Mouse (Mus musculus): ENCODE measurements around the gene Tmem141. TPM values are rescaled to one million over a fixed set of nuclear protein-coding genes. Genes with fewer than 3 reads are reported as not detected.

The Tmem141 gene
- polyA plus RNA-seq, 1 experiment from 2014 or later: 23.5 TPM

GRCm38 (mm10) chr2:25639890-25640289 lies 18.1 kb upstream of the Tmem141 start:
- WGBS: 9% methylated on average over 6 of the region's 6 CpGs
- Histone ChIP-seq H3K9ac (no peak overlapping the region), H3K27me3 (no peaks in the 10 kb centered on the region), H3K4me1 (no peaks in the 10 kb centered on the region), H3K27ac (no peak overlapping the region), H3K4me2 (no peak overlapping the region), H3K36me3 (no peaks in the 10 kb centered on the region), H3K9me3 (no peaks in the 10 kb centered on the region), H3K4me3 (no peak overlapping the region)
- ATAC-seq (ENCODE audit: insufficient number of reproducible peaks, insufficient read depth, low FRiP score, low TSS enrichment, low read depth): no peak

- ATAC-seq (ENCODE audit: insufficient number of reproducible peaks, insufficient read depth, low FRiP score, low TSS enrichment, low read depth): no peak
- Histone ChIP-seq H3K27me3 (no peaks in the 10 kb centered on the region), H3K4me3 (no peak overlapping the region), H3K4me2 (no peak overlapping the region), H3K36me3 (no peaks in the 10 kb centered on the region), H3K9me3 (no peaks in the 10 kb centered on the region), H3K27ac (no peak overlapping the region), H3K4me1 (no peaks in the 10 kb centered on the region), H3K9ac (no peak overlapping the region)
- 56% methylated on average over 1 of the region's 1 CpGs for WGBS
Observed at GRCm38 (mm10) chr2:25634046-25634445, 12.2 kb upstream of the Tmem141 start.

DNA sequence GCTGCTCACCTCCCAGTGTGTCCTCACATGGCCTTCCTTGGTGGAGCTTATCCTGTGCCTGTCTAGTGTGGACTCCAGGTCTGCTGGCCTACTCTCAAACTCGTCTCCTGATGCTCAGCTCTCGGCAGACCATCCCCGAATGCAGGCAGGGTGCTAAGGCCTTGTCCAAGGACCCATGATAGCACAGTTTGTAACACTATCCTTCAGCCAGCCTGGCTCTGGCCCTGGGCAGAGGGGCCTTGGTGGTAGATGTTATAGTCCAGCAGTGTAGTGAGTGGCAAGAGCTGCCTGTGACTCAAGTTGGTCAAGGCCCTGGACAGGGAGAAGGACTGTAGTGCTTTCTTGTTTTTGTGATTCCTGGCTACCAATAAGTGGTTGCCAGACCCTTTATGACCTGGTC lies 11.8 kb upstream of the Tmem141 start:
- H3K27me3 ChIP-seq: no peaks in the 10 kb centered on the region
- no peak for ATAC-seq (ENCODE audit: insufficient number of reproducible peaks, insufficient read depth, low FRiP score, low TSS enrichment, low read depth)
- no peak overlapping the region for H3K27ac ChIP-seq
- no peaks in the 10 kb centered on the region for H3K4me1 ChIP-seq
- WGBS: 76% methylated on average over 3 of the region's 3 CpGs
- no peak overlapping the region for H3K4me2 ChIP-seq
- no peak overlapping the region for H3K4me3 ChIP-seq
- no peaks in the 10 kb centered on the region for H3K9me3 ChIP-seq
- H3K36me3 ChIP-seq: no peaks in the 10 kb centered on the region
- no peak overlapping the region for H3K9ac ChIP-seq

DNA sequence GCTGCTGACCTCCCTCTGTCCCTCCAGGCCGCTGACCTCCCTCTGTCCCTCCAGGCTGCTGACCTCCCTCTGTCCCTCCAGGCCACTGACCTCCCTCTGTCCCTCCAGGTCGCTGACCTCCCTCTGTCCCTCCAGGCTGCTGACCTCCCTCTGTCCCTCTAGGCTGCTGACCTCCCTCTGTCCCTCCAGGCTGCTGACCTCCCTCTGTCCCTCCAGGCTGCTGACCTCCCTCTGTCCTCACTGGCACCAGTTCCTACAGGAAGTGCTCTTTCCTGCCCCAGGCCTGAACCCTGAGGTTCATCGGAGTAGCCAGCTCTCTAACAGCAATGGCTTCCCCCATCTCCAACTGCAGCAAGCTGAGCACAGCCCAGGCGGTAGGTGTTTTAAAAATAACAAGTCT lies 6.9 kb upstream of the Tmem141 start:
- ATAC-seq (ENCODE audit: insufficient number of reproducible peaks, insufficient read depth, low FRiP score, low TSS enrichment, low read depth): no peak
- Histone ChIP-seq H3K4me2 (no peak overlapping the region), H3K4me1 (no peaks in the 10 kb centered on the region), H3K36me3 (no peaks in the 10 kb centered on the region), H3K9ac (no peak overlapping the region), H3K9me3 (no peaks in the 10 kb centered on the region), H3K27ac (no peak overlapping the region), H3K27me3 (no peaks in the 10 kb centered on the region), H3K4me3 (no peak overlapping the region)
- 42% methylated on average over 4 of the region's 4 CpGs for WGBS

DNA sequence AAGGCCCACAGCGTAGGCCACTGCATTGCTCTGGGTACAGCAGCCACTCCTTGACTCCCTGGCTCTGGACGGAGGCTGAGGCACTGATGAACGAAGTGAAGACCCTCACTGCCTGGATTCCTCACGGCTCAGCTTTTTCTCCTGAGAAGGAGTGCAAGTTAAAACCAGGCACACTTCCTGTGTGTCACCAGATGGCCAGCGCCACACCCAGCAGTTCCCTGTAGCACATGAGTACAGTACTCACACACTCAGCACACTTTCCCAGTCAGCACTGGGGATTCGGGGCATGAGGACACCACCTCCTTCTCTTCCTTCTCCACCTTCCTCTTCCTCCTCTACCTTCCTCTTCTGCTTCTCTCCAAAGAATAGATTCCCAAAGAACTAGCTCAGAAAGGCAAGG lies 6.0 kb upstream of the Tmem141 start, which contains the start of gene Fcna:
Gene Fcna, minus strand, starts transcription at position 220 of the 400 bp plus-strand sequence.
- Histone ChIP-seq H3K9me3 (no peaks in the 10 kb centered on the region), H3K4me2 (no peak within 1 kb of the TSS), H3K36me3 (no peaks in the 10 kb centered on the region), H3K27ac (no peak within 1 kb of the TSS), H3K9ac (no peak within 1 kb of the TSS), H3K27me3 (no peaks in the 10 kb centered on the region), H3K4me1 (no peaks in the 10 kb centered on the region), H3K4me3 (no peak within 1 kb of the TSS)
- 69% methylated on average over 6 of the region's 6 CpGs for WGBS
- ATAC-seq (ENCODE audit: insufficient number of reproducible peaks, insufficient read depth, low FRiP score, low TSS enrichment, low read depth): no peak

DNA sequence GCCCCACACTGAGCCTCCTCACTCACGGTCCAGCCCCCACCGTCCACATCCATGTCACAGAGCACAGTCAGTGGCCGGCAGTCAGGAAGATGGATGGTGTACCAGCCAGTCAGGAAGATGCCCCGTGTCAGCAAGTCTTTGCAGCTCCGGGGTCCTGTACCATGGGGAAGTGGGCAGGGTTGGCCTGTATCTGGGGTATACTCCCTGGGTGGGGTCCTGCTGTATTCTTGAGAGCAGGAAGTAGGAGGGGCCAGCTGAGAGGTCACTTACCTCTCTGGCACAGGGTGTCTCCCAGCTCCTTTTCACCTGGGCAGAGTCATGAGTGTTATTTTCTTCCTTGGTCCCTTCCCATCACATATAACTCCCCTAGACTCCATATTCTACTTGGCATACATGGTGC lies 4.2 kb upstream of the Tmem141 start:
- Histone ChIP-seq H3K9ac (no peak overlapping the region), H3K27ac (no peak overlapping the region), H3K4me1 (peaks cover 5% of the 10 kb centered on the region), H3K27me3 (no peaks in the 10 kb centered on the region), H3K4me2 (no peak overlapping the region), H3K9me3 (no peaks in the 10 kb centered on the region), H3K4me3 (no peak overlapping the region), H3K36me3 (no peaks in the 10 kb centered on the region)
- ATAC-seq (ENCODE audit: insufficient number of reproducible peaks, insufficient read depth, low FRiP score, low TSS enrichment, low read depth): no peak
- 69% methylated on average over 5 of the region's 5 CpGs for WGBS

GRCm38 (mm10) chr2:25620852-25621228 lies 965 bp downstream of the Tmem141 start:
- 86% methylated on average over 4 of the region's 4 CpGs for WGBS
- Histone ChIP-seq H3K36me3 (no peaks in the 10 kb centered on the region), H3K9ac (peak overlapping the region; percentile 68; the same call in 1 of the 2 replicates), H3K4me1 (peaks cover 18% of the 10 kb centered on the region), H3K4me3 (peak overlapping the region; percentile 55), H3K27me3 (peaks cover 26% of the 10 kb centered on the region), H3K9me3 (no peaks in the 10 kb centered on the region), H3K27ac (peak overlapping the region; percentile 72; the same call in 1 of the 2 replicates), H3K4me2 (peak overlapping the region; percentile 86)
- no peak for ATAC-seq (ENCODE audit: insufficient number of reproducible peaks, insufficient read depth, low FRiP score, low TSS enrichment, low read depth)

- H3K4me3 ChIP-seq: no peak overlapping the region
- 70% methylated on average over 6 of the region's 6 CpGs for WGBS
- peaks cover 19% of the 10 kb centered on the region for H3K4me1 ChIP-seq
- H3K9me3 ChIP-seq: no peaks in the 10 kb centered on the region
- H3K36me3 ChIP-seq: no peaks in the 10 kb centered on the region
- 0 out of 2 replicates have a peak overlapping the region, but pooled peaks have one; percentile 72 for H3K27ac ChIP-seq
- H3K4me2 ChIP-seq: peak overlapping the region; percentile 86; the same call in 1 of the 2 replicates
- peak overlapping the region; percentile 68 for H3K9ac ChIP-seq
- no peak for ATAC-seq (ENCODE audit: insufficient number of reproducible peaks, insufficient read depth, low FRiP score, low TSS enrichment, low read depth)
- H3K27me3 ChIP-seq: peaks cover 31% of the 10 kb centered on the region
Observed at GRCm38 (mm10) chr2:25620386-25620785, 1.4 kb downstream of the Tmem141 start.

GRCm38 (mm10) chr2:25617578-25617977 lies 4.2 kb downstream of the Tmem141 start, which contains the start of gene Ccdc183:
Gene Ccdc183 (minus strand): TSS chr2:25617678.
- no peak for ATAC-seq (ENCODE audit: insufficient number of reproducible peaks, insufficient read depth, low FRiP score, low TSS enrichment, low read depth)
- no peak within 1 kb of the TSS for H3K27ac ChIP-seq
- H3K36me3 ChIP-seq: no peaks in the 10 kb centered on the region
- H3K27me3 ChIP-seq: peaks cover 53% of the 10 kb centered on the region
- peak within 1 kb of the TSS; percentile 49; the same call in 1 of the 2 replicates for H3K9ac ChIP-seq
- H3K9me3 ChIP-seq: no peaks in the 10 kb centered on the region
- H3K4me1 ChIP-seq: peaks cover 19% of the 10 kb centered on the region
- peak within 1 kb of the TSS; percentile 23; the same call in 1 of the 2 replicates for H3K4me3 ChIP-seq
- H3K4me2 ChIP-seq: peak within 1 kb of the TSS; percentile 42; the same call in 1 of the 2 replicates
- 78% methylated on average over 3 of the region's 3 CpGs for WGBS

GRCm38 (mm10) chr2:25616398-25616797 lies 5.4 kb downstream of the Tmem141 start:
- WGBS: 18% methylated on average over 22 of the region's 22 CpGs
- H3K36me3 ChIP-seq: no peaks in the 10 kb centered on the region
- peaks cover 18% of the 10 kb centered on the region for H3K4me1 ChIP-seq
- peak overlapping the region; percentile 23 for H3K4me3 ChIP-seq
- peak overlapping the region; percentile 42 for H3K4me2 ChIP-seq
- H3K27me3 ChIP-seq: peaks cover 53% of the 10 kb centered on the region
- no peaks in the 10 kb centered on the region for H3K9me3 ChIP-seq
- no peak for ATAC-seq (ENCODE audit: insufficient number of reproducible peaks, insufficient read depth, low FRiP score, low TSS enrichment, low read depth)
- H3K27ac ChIP-seq: no peak overlapping the region
- H3K9ac ChIP-seq: peak overlapping the region; percentile 49; the same call in 1 of the 2 replicates

DNA sequence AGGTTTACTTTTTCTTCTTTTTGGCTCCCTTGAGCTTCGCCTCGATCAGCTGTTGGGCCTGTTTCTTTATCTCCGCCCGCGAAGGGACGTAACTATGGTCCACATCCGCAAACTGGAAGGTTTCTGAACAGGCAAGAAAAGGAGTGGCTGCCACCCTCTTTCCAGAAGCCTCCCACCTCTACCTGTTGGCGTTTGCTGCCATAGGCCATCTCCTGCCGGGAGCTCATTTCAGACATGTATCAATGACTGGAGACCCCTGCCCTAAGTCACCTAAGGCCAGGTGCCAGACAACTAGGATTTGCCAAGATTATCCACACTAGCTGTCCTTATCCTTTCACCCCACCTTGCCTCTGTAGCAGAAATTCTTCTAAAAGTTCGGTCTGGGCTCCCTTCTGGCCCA lies 13.1 kb downstream of the Tmem141 start:
- Histone ChIP-seq H3K9ac (peak overlapping the region; percentile 98), H3K4me1 (peaks cover 16% of the 10 kb centered on the region), H3K4me2 (peak overlapping the region; percentile 69), H3K27ac (peak overlapping the region; percentile 95), H3K9me3 (no peaks in the 10 kb centered on the region), H3K4me3 (peak overlapping the region; percentile 100), H3K27me3 (peaks cover 6% of the 10 kb centered on the region; the same call in 1 of the 2 replicates), H3K36me3 (0 out of 2 replicates have a peak, but pooled peaks cover 2% of the 10 kb centered on the region)
- WGBS: 67% methylated on average over 10 of the region's 10 CpGs
- ATAC-seq (ENCODE audit: insufficient number of reproducible peaks, insufficient read depth, low FRiP score, low TSS enrichment, low read depth): no peak

DNA sequence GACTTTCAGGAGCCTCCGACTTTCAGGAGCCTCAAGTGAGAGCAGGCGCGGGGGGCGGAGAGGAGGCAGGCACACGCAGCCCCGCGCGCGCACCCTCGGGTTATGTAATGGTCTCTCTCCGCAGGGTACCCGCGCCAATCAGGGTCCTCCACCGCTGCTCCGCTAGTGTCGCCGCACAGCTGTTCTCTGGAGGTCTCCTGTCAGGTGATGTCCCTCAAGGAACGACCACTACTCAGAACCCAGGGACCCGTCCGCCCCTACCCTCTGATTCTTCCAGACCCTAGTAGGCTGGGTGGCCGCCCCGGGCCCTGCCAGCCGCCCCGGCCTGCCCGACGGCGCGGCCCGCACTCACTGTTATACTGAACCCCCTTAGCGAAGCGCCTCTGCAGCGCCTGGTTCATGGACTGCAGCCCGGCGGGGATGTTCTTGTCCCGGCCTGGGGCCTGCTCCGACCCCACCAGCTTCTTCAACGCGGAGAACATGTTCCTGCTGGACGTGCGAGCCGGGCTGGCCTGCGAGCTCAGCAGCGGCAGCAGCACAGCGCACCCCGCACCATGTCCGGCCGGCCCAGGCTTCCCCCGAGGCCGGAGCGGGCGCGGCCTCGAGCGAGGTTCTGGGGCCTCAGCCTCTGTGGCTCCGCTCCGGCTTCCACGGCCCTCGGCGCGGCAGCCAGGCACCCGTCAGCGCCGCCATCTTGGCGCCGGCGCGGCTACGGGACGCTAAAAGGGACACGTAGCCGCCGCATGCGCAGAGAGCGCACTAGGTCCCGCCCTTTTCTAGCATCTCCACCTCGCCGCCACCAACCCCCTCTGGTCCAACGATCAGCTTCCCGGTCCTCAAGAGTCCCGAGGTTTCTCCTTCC lies 13.8 kb downstream of the Tmem141 start, which contains the start of gene Rabl6:
Gene Rabl6, minus strand, starts transcription at position 761 of the 862 bp plus-strand sequence.
- no peaks in the 10 kb centered on the region for H3K27me3 ChIP-seq
- H3K9me3 ChIP-seq: no peaks in the 10 kb centered on the region
- H3K4me2 ChIP-seq: peak within 1 kb of the TSS; percentile 69
- WGBS: under 1% methylated on average over 80 of the region's 80 CpGs
- H3K4me3 ChIP-seq: peak within 1 kb of the TSS; percentile 100
- peak; percentile 89 for ATAC-seq (ENCODE audit: insufficient number of reproducible peaks, insufficient read depth, low FRiP score, low TSS enrichment, low read depth)
- H3K4me1 ChIP-seq: peaks cover 16% of the 10 kb centered on the region
- H3K9ac ChIP-seq: peak within 1 kb of the TSS; percentile 98
- H3K27ac ChIP-seq: peak within 1 kb of the TSS; percentile 95
- peaks cover 7% of the 10 kb centered on the region for H3K36me3 ChIP-seq

All from embryonic facial prominence, embryonic 13.5 days (tissue).